Mouse (Mus musculus): ENCODE data around the gene Gstm4. TPM values are rescaled to one million over a fixed set of nuclear protein-coding genes. Genes with fewer than 3 reads are reported as not detected.

Gene Gstm4
- total RNA-seq (2014; fragmentation: Nextera tagmentation) (21.7 and 31.2 TPM in 2 replicates), total RNA-seq (2017) (16.3 and 35.5 TPM in 2 replicates)

GRCm38 (mm10) chr3:108044394-108045140 lies at the start of gene Gstm4:
Gene Gstm4, minus strand, starts transcription at chr3:108044894.
- ATAC-seq (replicated peaks; ENCODE audit: poor library complexity, severe bottlenecking) = peak; percentile 87

- ATAC-seq (replicated peaks; ENCODE audit: poor library complexity, severe bottlenecking) = no peak
Observed at GRCm38 (mm10) chr3:108094146-108094545, 49.5 kb upstream of the Gstm4 start.

- peak; percentile 74 for ATAC-seq (replicated peaks; ENCODE audit: poor library complexity, severe bottlenecking)
Observed at GRCm38 (mm10) chr3:108093306-108093705, 48.6 kb upstream of the Gstm4 start.

GRCm38 (mm10) chr3:108092536-108093115 lies 47.9 kb upstream of the Gstm4 start, which contains the start of gene Gnat2:
Gene Gnat2, plus strand, starts transcription at chr3:108092789.
- no peak for ATAC-seq (replicated peaks; ENCODE audit: poor library complexity, severe bottlenecking)

- ATAC-seq (replicated peaks; ENCODE audit: poor library complexity, severe bottlenecking) = no peak
Observed at GRCm38 (mm10) chr3:108092030-108092429, 47.3 kb upstream of the Gstm4 start.

- ATAC-seq (replicated peaks; ENCODE audit: poor library complexity, severe bottlenecking) = no peak
Observed at GRCm38 (mm10) chr3:108090561-108090960, 45.9 kb upstream of the Gstm4 start.

GRCm38 (mm10) chr3:108089916-108090315 lies 45.2 kb upstream of the Gstm4 start:
- no peak for ATAC-seq (replicated peaks; ENCODE audit: poor library complexity, severe bottlenecking)

- ATAC-seq (replicated peaks; ENCODE audit: poor library complexity, severe bottlenecking) = no peak
Observed at GRCm38 (mm10) chr3:108088842-108089380, 44.2 kb upstream of the Gstm4 start.

- ATAC-seq (replicated peaks; ENCODE audit: poor library complexity, severe bottlenecking) = no peak
Observed at GRCm38 (mm10) chr3:108087329-108087728, 42.6 kb upstream of the Gstm4 start.

- ATAC-seq (replicated peaks; ENCODE audit: poor library complexity, severe bottlenecking) = peak; percentile 66
Observed at GRCm38 (mm10) chr3:108086470-108086979, 41.8 kb upstream of the Gstm4 start, which contains the start of gene Ampd2. Gene Ampd2, minus strand, starts transcription at chr3:108086651.

GRCm38 (mm10) chr3:108085721-108086469 lies 41.2 kb upstream of the Gstm4 start:
- peak; percentile 33 for ATAC-seq (replicated peaks; ENCODE audit: poor library complexity, severe bottlenecking)

GRCm38 (mm10) chr3:108085281-108085720 lies 40.6 kb upstream of the Gstm4 start:
- peak; percentile 70 for ATAC-seq (replicated peaks; ENCODE audit: poor library complexity, severe bottlenecking)

GRCm38 (mm10) chr3:108084767-108085270 lies 40.1 kb upstream of the Gstm4 start:
- ATAC-seq (replicated peaks; ENCODE audit: poor library complexity, severe bottlenecking) = no peak

GRCm38 (mm10) chr3:108083904-108084407 lies 39.3 kb upstream of the Gstm4 start:
- no peak for ATAC-seq (replicated peaks; ENCODE audit: poor library complexity, severe bottlenecking)

GRCm38 (mm10) chr3:108083161-108083560 lies 38.5 kb upstream of the Gstm4 start:
- peak; percentile 24 for ATAC-seq (replicated peaks; ENCODE audit: poor library complexity, severe bottlenecking)

- ATAC-seq (replicated peaks; ENCODE audit: poor library complexity, severe bottlenecking) = no peak
Observed at GRCm38 (mm10) chr3:108082251-108082875, 37.7 kb upstream of the Gstm4 start.

- no peak for ATAC-seq (replicated peaks; ENCODE audit: poor library complexity, severe bottlenecking)
Observed at GRCm38 (mm10) chr3:108081681-108082080, 37.0 kb upstream of the Gstm4 start.

GRCm38 (mm10) chr3:108076836-108077235 lies 32.1 kb upstream of the Gstm4 start:
- ATAC-seq (replicated peaks; ENCODE audit: poor library complexity, severe bottlenecking) = no peak

GRCm38 (mm10) chr3:108072983-108073569 lies 28.4 kb upstream of the Gstm4 start:
- no peak for ATAC-seq (replicated peaks; ENCODE audit: poor library complexity, severe bottlenecking)

Data from granulocyte monocyte progenitor cell, adult 5-6 weeks (primary cell).